Comparison of ENCODE assay signal across 16 mouse cellular contexts in the genomic region with DNA sequence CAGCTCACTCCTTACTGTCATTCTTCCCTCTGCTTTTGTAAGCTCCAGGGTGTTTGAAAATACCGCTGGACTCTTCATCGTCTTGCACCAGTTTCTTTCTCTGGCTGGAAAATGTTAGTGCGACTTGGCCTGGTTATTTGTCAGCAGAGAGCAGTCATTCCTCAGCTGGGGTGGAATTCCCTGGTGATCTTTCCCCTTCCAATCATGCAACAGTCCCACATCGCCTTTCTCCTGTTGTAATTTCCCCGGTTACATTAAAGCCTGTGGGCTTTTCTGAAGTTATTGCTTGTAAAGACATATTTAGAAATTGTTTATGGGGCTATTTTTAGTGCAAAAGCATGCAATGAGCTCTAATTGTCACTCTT.
A peak's percentile ranks its signal among the peaks of the same experiment; 100 is the strongest.
DNase-seq lines count a peak whose midpoint lies in the region; ATAC-seq lines count a peak whose summit lies in the region.
"Had no signal": no experiment of that assay in that cellular context is flagged by ENCODE, and none has a peak within 500 bp of the region (broad histone marks: within the 10 kb centered on the region; RNA-seq: fewer than 3 reads in every experiment).

No protein-coding gene starts in this region.

- no peak for ATAC-seq in liver, embryonic 12.5 days
- no peak for ATAC-seq in stomach, embryonic 14.5 days (ENCODE audit: insufficient number of reproducible peaks, insufficient read depth, low FRiP score, low read depth)
- ATAC-seq: forebrain, postnatal 0 days; midbrain, embryonic 15.5 days had no signal

- intact Hi-C loops in gastrocnemius, postnatal 36 days (cut with DNase I): no loop called here
- intact Hi-C loops in heart, postnatal 14 days (cut with DNase I): no loop called here

- H3K4me2 ChIP-seq in liver, embryonic 12.5 days: no peak overlapping the region
- H3K4me2 ChIP-seq in stomach, embryonic 14.5 days (replicated peaks; ENCODE audit: low read depth, low read length): no peak overlapping the region
- H3K4me2 ChIP-seq: hindbrain, embryonic 14.5 days; midbrain, embryonic 15.5 days had no signal

- DNase-seq in gastrocnemius, adult 18-20 months (ENCODE audit: low spot score): peak; percentile 51
- no peak for DNase-seq in gastrocnemius, postnatal 36 days
- no peak for DNase-seq in liver
- peak; percentile 36 to 50 for DNase-seq in heart, postnatal 14 days
- no peak for DNase-seq in ovary, postnatal 14 days (ENCODE audit: low spot score)
- no peak for DNase-seq in kidney, postnatal 25 days
- DNase-seq: cerebellum, postnatal 10 days; forebrain, postnatal 0 days; right cerebral cortex, postnatal 4 days; thymus, postnatal 4 days had no signal

- 85% methylated on average over 5 of the region's 5 CpGs for WGBS in liver, embryonic 12.5 days (ENCODE audit: insufficient replicate concordance)
- 69% methylated on average over 5 of the region's 5 CpGs for WGBS in stomach, embryonic 14.5 days

- H3K36me3 ChIP-seq in liver, embryonic 12.5 days: no peaks in the 10 kb centered on the region
- H3K36me3 ChIP-seq in stomach, embryonic 14.5 days (ENCODE audit: control insufficient read depth, insufficient read depth, low read length): no peaks in the 10 kb centered on the region
- H3K36me3 ChIP-seq: embryonic facial prominence, embryonic 10.5 days; midbrain, embryonic 15.5 days had no signal

- H3K27ac ChIP-seq in liver, embryonic 12.5 days: peak overlapping the region; percentile 79; the same call in 1 of the 2 replicates
- 0 out of 2 replicates have a peak overlapping the region, but pooled peaks have one; percentile 6 for H3K27ac ChIP-seq in stomach, embryonic 14.5 days (ENCODE audit: low read length)
- H3K27ac ChIP-seq: embryonic facial prominence, embryonic 10.5 days; hindbrain, embryonic 14.5 days; macrophage; midbrain, embryonic 15.5 days had no signal

- H3K4me1 ChIP-seq in liver, embryonic 12.5 days: peaks cover 33% of the 10 kb centered on the region
- no peaks in the 10 kb centered on the region; the same call in 1 of the 2 replicates for H3K4me1 ChIP-seq in stomach, embryonic 14.5 days (ENCODE audit: control insufficient read depth, insufficient read depth, low read length)

- no peaks in the 10 kb centered on the region for H3K9me3 ChIP-seq in liver, embryonic 12.5 days (replicated peaks)
- H3K9me3 ChIP-seq in stomach, embryonic 14.5 days (ENCODE audit: control insufficient read depth, low read depth, low read length): no peaks in the 10 kb centered on the region
- H3K9me3 ChIP-seq: embryonic facial prominence, embryonic 10.5 days; midbrain, embryonic 15.5 days had no signal

- H3K27me3 ChIP-seq in liver, embryonic 12.5 days (replicated peaks): peaks cover 14% of the 10 kb centered on the region
- no peaks in the 10 kb centered on the region for H3K27me3 ChIP-seq in stomach, embryonic 14.5 days (ENCODE audit: control insufficient read depth, insufficient read depth, low read length)
- H3K27me3 ChIP-seq: midbrain, embryonic 15.5 days had no signal

- no peak overlapping the region for H3K4me3 ChIP-seq in liver, embryonic 12.5 days
- no peak overlapping the region for H3K4me3 ChIP-seq in stomach, embryonic 14.5 days (ENCODE audit: low read depth, low read length)
- H3K4me3 ChIP-seq: embryonic facial prominence, embryonic 10.5 days; midbrain, embryonic 15.5 days had no signal

- no peak overlapping the region for H3K9ac ChIP-seq in liver, embryonic 12.5 days
- H3K9ac ChIP-seq in stomach, embryonic 14.5 days (replicated peaks; ENCODE audit: low read depth, low read length): no peak overlapping the region
- H3K9ac ChIP-seq: forebrain, postnatal 0 days; hindbrain, embryonic 14.5 days; midbrain, embryonic 15.5 days had no signal

Comparison
In these comparisons a context has a peak if more than half of its experiments do, and no peak if none do; other contexts are left out.
1. DNase-seq: peak in gastrocnemius, adult 18-20 months (single experiment) and heart, postnatal 14 days (2 of 2); none in gastrocnemius, postnatal 36 days (0 of 2), liver (single experiment), ovary, postnatal 14 days (single experiment) and kidney, postnatal 25 days (0 of 2).